ENCODE assay signal across 20 mouse cellular contexts in the genomic region with DNA sequence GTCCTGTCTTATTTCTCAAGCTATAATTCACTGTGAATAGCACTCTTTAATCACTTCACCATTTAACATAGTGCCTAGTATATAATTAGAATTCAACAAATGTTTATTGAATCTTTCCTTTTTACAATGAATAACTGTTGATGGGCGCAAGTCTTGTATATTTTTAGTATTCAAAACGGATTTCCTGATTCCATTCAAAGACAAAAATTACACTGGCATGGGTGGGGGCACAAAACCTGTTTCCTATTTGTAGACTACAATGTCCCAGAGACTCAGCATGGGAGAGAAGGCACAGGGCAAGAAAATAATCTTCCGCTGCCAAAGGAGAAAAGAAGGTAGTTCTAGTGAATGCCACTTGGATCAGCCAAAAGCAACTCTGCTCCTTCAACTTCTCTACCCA.
"Had no signal": no experiment of that assay in that cellular context is flagged by ENCODE, and none has a peak within 500 bp of the region (broad histone marks: within the 10 kb centered on the region; RNA-seq: fewer than 3 reads in every experiment).

No protein-coding gene starts in this region.

- H3K27ac ChIP-seq: kidney, embryonic 15.5 days; limb, embryonic 13.5 days; liver, embryonic 12.5 days; liver, embryonic 15.5 days; midbrain, embryonic 10.5 days; midbrain, embryonic 15.5 days; neural tube, embryonic 13.5 days; stomach, embryonic 15.5 days had no signal

- ATAC-seq: intestine, postnatal 0 days; liver, embryonic 12.5 days; midbrain, embryonic 15.5 days had no signal

- H3K4me2 ChIP-seq: kidney, embryonic 15.5 days; limb, embryonic 13.5 days; liver, embryonic 12.5 days; liver, embryonic 15.5 days; midbrain, embryonic 15.5 days; neural tube, embryonic 13.5 days; stomach, embryonic 15.5 days had no signal

- DNase-seq: kidney, adult 8-10 months; kidney, postnatal 10 days; kidney, postnatal 4 days; left cerebral cortex, postnatal 4 days; liver; retina, postnatal 1 day; right cerebral cortex, postnatal 25 days; spleen, adult 18-20 months; thymus, postnatal 25 days had no signal

- H3K4me1 ChIP-seq: kidney, embryonic 15.5 days; midbrain, embryonic 10.5 days; midbrain, embryonic 15.5 days; neural tube, embryonic 13.5 days; stomach, embryonic 15.5 days had no signal

- H3K4me3 ChIP-seq: kidney, embryonic 15.5 days; limb, embryonic 13.5 days; liver, embryonic 12.5 days; liver, embryonic 15.5 days; megakaryocyte, embryonic 14.5 days; midbrain, embryonic 10.5 days; midbrain, embryonic 15.5 days; myocyte; neural tube, embryonic 13.5 days; stomach, embryonic 15.5 days had no signal

- H3K9ac ChIP-seq: kidney, embryonic 15.5 days; limb, embryonic 13.5 days; liver, embryonic 12.5 days; liver, embryonic 15.5 days; midbrain, embryonic 15.5 days; neural tube, embryonic 13.5 days; stomach, embryonic 15.5 days had no signal

- H3K36me3 ChIP-seq: midbrain, embryonic 15.5 days; neural tube, embryonic 13.5 days; stomach, embryonic 15.5 days had no signal

- H3K9me3 ChIP-seq: kidney, embryonic 15.5 days; limb, embryonic 13.5 days; liver, embryonic 12.5 days; liver, embryonic 15.5 days; megakaryocyte, embryonic 14.5 days; midbrain, embryonic 10.5 days; midbrain, embryonic 15.5 days; neural tube, embryonic 13.5 days; stomach, embryonic 15.5 days had no signal

- H3K27me3 ChIP-seq: kidney, embryonic 15.5 days; limb, embryonic 13.5 days; liver, embryonic 12.5 days; liver, embryonic 15.5 days; megakaryocyte, embryonic 14.5 days; midbrain, embryonic 15.5 days; neural tube, embryonic 13.5 days; stomach, embryonic 15.5 days had no signal
